Mouse (Mus musculus) myocyte (in vitro differentiated cells): Measurements from ENCODE around the gene Ggact. TPM values are rescaled to one million over a fixed set of nuclear protein-coding genes. Genes with fewer than 3 reads are reported as not detected.

ENCODE experiments used
- H3K27me3 ChIP-seq: one replicate; pipeline ENCODE4 v1.6.1; 2011; ENCODE audit not compliant: control insufficient read depth, insufficient read depth, insufficient read length
- H3K36me3 ChIP-seq: one replicate; pipeline ENCODE4 v1.6.1; 2011; ENCODE audit not compliant: control insufficient read depth, insufficient read depth
- H3K4me2 ChIP-seq: one replicate; pipeline ENCODE4 v1.6.1; 2011; ENCODE audit warnings: low read depth, control low read depth
- H3K4me3 ChIP-seq: one replicate; pipeline ENCODE4 v1.5.1; 2011; ENCODE audit warnings: mild to moderate bottlenecking, control low read depth, moderate library complexity
- H3K79me2 ChIP-seq: one replicate; pipeline ENCODE4 v1.6.1; 2011; ENCODE audit not compliant: control insufficient read depth, insufficient read depth
- H3ac ChIP-seq: one replicate; pipeline ENCODE4 v1.6.1; 2011; ENCODE audit not compliant: control insufficient read depth, insufficient read length
- CEBPB ChIP-seq: IDR thresholded peaks from 2 replicates; pipeline ENCODE4 v1.6.1; 2011; ENCODE audit warnings: mild to moderate bottlenecking, moderate library complexity; ENCODE audit not compliant: poor library complexity, insufficient read depth, severe bottlenecking
- E2F4 ChIP-seq: IDR thresholded peaks from one replicate; pipeline ENCODE4 v1.6.1; 2011; ENCODE audit warnings: mild to moderate bottlenecking, control low read depth, moderate library complexity; ENCODE audit not compliant: insufficient read depth
- MAX ChIP-seq: IDR thresholded peaks from one replicate; pipeline ENCODE4 v1.6.1; 2011; ENCODE audit warnings: low read depth, mild to moderate bottlenecking, control low read depth
- MYOD1 ChIP-seq, 3 experiments: IDR thresholded peaks; one replicate each; pipeline ENCODE4 v1.6.1; 2011; ENCODE audit warnings: control low read depth in 2 of 3, low read depth in 2 of 3, mild to moderate bottlenecking in 2 of 3, moderate library complexity in 1 of 3; ENCODE audit not compliant: insufficient read length in 2 of 3, control insufficient read depth in 1 of 3
- MYOG ChIP-seq, 3 experiments: IDR thresholded peaks; one replicate each; pipeline ENCODE4 v1.6.1; 2011; ENCODE audit warnings: control low read depth in 2 of 3, low read depth in 2 of 3, mild to moderate bottlenecking in 2 of 3; ENCODE audit not compliant: insufficient read length in 2 of 3, control insufficient read depth in 1 of 3, insufficient read depth in 1 of 3
- POLR2A ChIP-seq: IDR thresholded peaks from one replicate; pipeline ENCODE4 v1.6.1; 2011; ENCODE audit warnings: low read depth, mild to moderate bottlenecking, control low read depth, moderate library complexity; ENCODE audit not compliant: insufficient read length
- POLR2AphosphoS2 ChIP-seq: IDR thresholded peaks from one replicate; pipeline ENCODE4 v1.6.1; 2011; ENCODE audit warnings: low read depth, control low read depth; ENCODE audit not compliant: insufficient read length
- REST ChIP-seq: IDR thresholded peaks from one replicate; pipeline ENCODE4 v1.6.1; 2011; ENCODE audit warnings: mild to moderate bottlenecking, control low read depth, moderate library complexity; ENCODE audit not compliant: insufficient read depth, insufficient read length
- SRF ChIP-seq: IDR thresholded peaks from one replicate; pipeline ENCODE4 v1.6.1; 2011; ENCODE audit warnings: low read depth; ENCODE audit not compliant: control insufficient read depth, insufficient read length
- TCF12 ChIP-seq: IDR thresholded peaks from one replicate; pipeline ENCODE4 v1.6.1; 2011; ENCODE audit warnings: mild to moderate bottlenecking, control low read depth; ENCODE audit not compliant: poor library complexity, insufficient read depth, severe bottlenecking
- TCF3 ChIP-seq: IDR thresholded peaks from one replicate; pipeline ENCODE4 v1.6.1; 2011; ENCODE audit warnings: low read depth, control low read depth; ENCODE audit not compliant: insufficient read length
- USF1 ChIP-seq: IDR thresholded peaks from one replicate; pipeline ENCODE4 v1.6.1; 2011; ENCODE audit warnings: low read depth, mild to moderate bottlenecking, control low read depth, moderate library complexity
- polyA plus RNA-seq: library from polyadenylated mRNA; unstranded; fragments of >200 nt; fragmentation: generic; extraction: Trizol; gene quantifications from one replicate; pipeline ENCODE4 v1.2.1, GENCODE M21; 2012; ENCODE audit warnings: missing spikeins

The Ggact gene
- polyA plus RNA-seq, 1 experiment: 17.0 TPM

- TF ChIP-seq E2F4: no peak
- TF ChIP-seq TCF12: no peak
- TF ChIP-seq REST: no peak
- no peak for TF ChIP-seq MYOG (IDR thresholded peaks at IDR 0.05; ENCODE audit: control insufficient read depth in 1 of 3, insufficient read depth in 1 of 3, insufficient read length in 2 of 3, low read depth in 2 of 3)
- TF ChIP-seq POLR2A: no peak
- TF ChIP-seq POLR2AphosphoS2: no peak
- no peak for TF ChIP-seq USF1
- TF ChIP-seq CEBPB: no peak
- no peak for TF ChIP-seq MYOD1 (IDR thresholded peaks at IDR 0.05; ENCODE audit: control insufficient read depth in 1 of 3, insufficient read length in 2 of 3, low read depth in 2 of 3)
- no peak for TF ChIP-seq SRF
- no peak for TF ChIP-seq TCF3
- TF ChIP-seq MAX: no peak
- H3K4me2 ChIP-seq: no peak overlapping the region
- no peaks in the 10 kb centered on the region for H3K79me2 ChIP-seq
- H3K4me3 ChIP-seq: no peak overlapping the region
- no peaks in the 10 kb centered on the region for H3K27me3 ChIP-seq
- H3K36me3 ChIP-seq: peaks cover 8% of the 10 kb centered on the region
- H3ac ChIP-seq: no peak overlapping the region
Measured at GRCm38 (mm10) chr14:122888480-122888872, 25.1 kb downstream of the Ggact start.

DNA sequence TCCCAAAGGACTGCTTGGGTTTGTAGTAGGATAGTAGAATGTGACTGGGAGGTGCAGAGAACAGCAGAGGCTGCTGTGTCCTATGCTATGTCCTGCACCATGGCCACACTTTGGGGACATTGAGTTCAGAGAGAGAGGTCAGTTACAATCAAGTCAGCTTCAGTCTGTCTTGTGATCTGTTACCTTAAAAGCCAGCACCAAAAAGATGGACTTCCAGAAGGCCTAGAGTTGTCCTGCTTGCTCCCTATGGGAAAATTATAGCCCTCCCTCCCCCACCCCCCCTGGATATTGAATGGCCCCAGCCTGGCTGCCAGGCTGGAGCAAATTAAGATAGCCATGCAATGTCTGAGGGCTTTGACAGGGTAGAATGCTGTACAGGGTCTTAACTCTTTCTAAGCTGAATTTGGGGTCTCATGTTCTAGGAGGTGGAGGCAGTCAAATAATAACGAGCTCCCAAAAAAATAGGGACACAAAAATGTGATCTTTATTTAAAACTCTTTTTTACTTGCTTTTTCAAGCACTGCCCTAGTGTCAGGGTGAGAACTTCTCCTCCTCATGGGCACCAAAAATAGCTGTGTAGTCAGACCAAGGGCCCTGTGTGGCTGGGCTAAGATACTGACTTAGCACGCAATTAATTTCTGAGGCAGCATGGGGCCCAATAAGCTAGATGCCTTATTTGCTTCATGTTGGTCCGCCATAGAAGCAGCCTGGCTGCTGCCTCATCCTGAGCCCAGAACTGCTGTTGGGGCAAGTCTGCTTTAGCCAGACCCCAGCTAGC is 25.7 kb downstream of the Ggact start:
- no peak overlapping the region for H3K4me2 ChIP-seq
- TF ChIP-seq CEBPB: no peak
- no peak for TF ChIP-seq MYOD1 (IDR thresholded peaks at IDR 0.05; ENCODE audit: control insufficient read depth in 1 of 3, insufficient read length in 2 of 3, low read depth in 2 of 3)
- no peak for TF ChIP-seq POLR2A
- no peak for TF ChIP-seq USF1
- peaks cover 8% of the 10 kb centered on the region for H3K36me3 ChIP-seq
- no peak overlapping the region for H3K4me3 ChIP-seq
- H3ac ChIP-seq: no peak overlapping the region
- no peaks in the 10 kb centered on the region for H3K79me2 ChIP-seq
- H3K27me3 ChIP-seq: no peaks in the 10 kb centered on the region

- Histone ChIP-seq H3K27me3 (no peaks in the 10 kb centered on the region), H3K4me2 (no peak overlapping the region), H3K4me3 (no peak overlapping the region), H3K36me3 (peaks cover 8% of the 10 kb centered on the region), H3ac (no peak overlapping the region), H3K79me2 (no peaks in the 10 kb centered on the region)
- no peak for TF ChIP-seq SRF
- no peak for TF ChIP-seq MYOG (IDR thresholded peaks at IDR 0.05; ENCODE audit: control insufficient read depth in 1 of 3, insufficient read depth in 1 of 3, insufficient read length in 2 of 3, low read depth in 2 of 3)
- TF ChIP-seq E2F4: no peak
- TF ChIP-seq POLR2AphosphoS2: no peak
- TF ChIP-seq REST: no peak
- no peak for TF ChIP-seq TCF12
- no peak for TF ChIP-seq POLR2A
- TF ChIP-seq MAX: no peak
- TF ChIP-seq USF1: no peak
Measured at GRCm38 (mm10) chr14:122887278-122887677, 26.3 kb downstream of the Ggact start.

GRCm38 (mm10) chr14:122885893-122886292 is 27.7 kb downstream of the Ggact start:
- no peak overlapping the region for H3ac ChIP-seq
- H3K4me2 ChIP-seq: no peak overlapping the region
- no peaks in the 10 kb centered on the region for H3K27me3 ChIP-seq
- peaks cover 8% of the 10 kb centered on the region for H3K36me3 ChIP-seq
- no peaks in the 10 kb centered on the region for H3K79me2 ChIP-seq
- no peak for TF ChIP-seq TCF12
- H3K4me3 ChIP-seq: no peak overlapping the region

- Histone ChIP-seq H3ac (no peak overlapping the region), H3K27me3 (no peaks in the 10 kb centered on the region), H3K4me2 (peak overlapping the region; percentile 54), H3K36me3 (peaks cover 8% of the 10 kb centered on the region), H3K79me2 (no peaks in the 10 kb centered on the region), H3K4me3 (no peak overlapping the region)
- TF ChIP-seq TCF12: no peak
- TF ChIP-seq MYOD1 (IDR thresholded peaks at IDR 0.05; ENCODE audit: control insufficient read depth in 1 of 3, insufficient read length in 2 of 3, low read depth in 2 of 3): peak in 2 of 3 experiments; percentile 8 to 52
- no peak for TF ChIP-seq USF1
Measured at GRCm38 (mm10) chr14:122883821-122884584, 29.6 kb downstream of the Ggact start.
